11 mouse cellular contexts compared by ENCODE assay signal in the genomic region with DNA sequence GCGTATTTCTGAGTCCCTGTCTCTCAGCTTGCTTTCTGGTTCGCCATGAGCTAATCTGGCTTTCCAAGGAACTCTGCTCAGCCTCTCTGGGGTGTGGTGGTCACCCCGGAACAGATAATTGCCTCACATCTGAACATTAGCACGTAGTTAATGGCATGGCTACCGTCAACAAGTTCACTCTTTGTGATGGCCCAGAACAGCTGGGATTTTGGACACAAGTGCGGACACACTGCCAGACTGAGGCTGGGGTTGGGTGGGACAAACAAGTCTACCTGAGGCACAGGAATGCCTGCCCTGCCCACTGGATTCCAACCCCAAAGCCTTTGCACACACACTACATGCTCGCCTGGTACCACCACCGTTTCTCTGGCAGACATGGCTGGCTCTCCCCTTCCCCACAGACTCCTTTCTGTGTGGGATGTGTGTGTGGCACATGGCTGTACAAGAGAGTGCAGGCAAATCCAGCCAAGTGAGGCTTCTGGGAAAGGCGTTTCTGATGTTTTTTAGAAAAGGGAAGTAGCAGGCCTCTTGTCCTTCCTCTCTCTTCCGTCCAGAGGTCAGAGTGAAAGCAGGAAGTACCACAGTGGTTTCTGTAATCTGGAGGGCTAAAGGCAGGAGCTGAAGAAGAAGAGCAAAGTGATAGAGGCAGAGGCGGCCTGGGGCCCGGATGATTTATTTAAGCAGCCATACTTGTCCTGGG.
DNase-seq lines count a peak whose midpoint lies in the region; ATAC-seq and TF ChIP-seq lines count a peak whose summit lies in the region.
"Had no signal": no experiment of that assay in that cellular context is flagged by ENCODE, and none has a peak within 500 bp of the region (broad histone marks: within the 10 kb centered on the region; RNA-seq: fewer than 3 reads in every experiment).

No protein-coding gene starts in this region.

- 74% methylated on average over 12 of the region's 12 CpGs for WGBS in heart, embryonic 10.5 days
- 84% methylated on average over 12 of the region's 12 CpGs for WGBS in hindbrain, embryonic 10.5 days

- H3K4me2 ChIP-seq in CH12.LX (ENCODE audit: insufficient read depth, low read depth, poor library complexity, severe bottlenecking) = no peak overlapping the region
- H3K4me2 ChIP-seq: embryonic facial prominence, embryonic 15.5 days; limb, embryonic 15.5 days had no signal

- H3K4me1 ChIP-seq in heart, embryonic 10.5 days = peaks cover 15% of the 10 kb centered on the region
- H3K4me1 ChIP-seq in CH12.LX (ENCODE audit: control insufficient read depth in 1 of 2, insufficient read depth in 2 of 2) = peaks cover 27 to 70% of the 10 kb centered on the region in 2 experiments
- H3K4me1 ChIP-seq in hindbrain, embryonic 10.5 days (replicated peaks) = peaks cover 7% of the 10 kb centered on the region
- H3K4me1 ChIP-seq: embryonic facial prominence, embryonic 15.5 days; limb, embryonic 15.5 days had no signal

- no peak for TF ChIP-seq CTCF in CH12.LX (conservative IDR thresholded peaks at IDR 0.05 in 1 of 2, IDR thresholded peaks at IDR 0.05 in 1 of 2; ENCODE audit: low read depth in 2 of 2, low read length in 2 of 2)

- dilution Hi-C loops in CH12.LX (cut with MboI; ENCODE audit: extremely low pct_ligation_motif_present, extremely low pct_unique_long_range_greater_than_20kb, low sequenced_read_pairs) = no loop called here

- DNase-seq in heart, embryonic 10.5 days (ENCODE audit: low spot score) = no peak
- DNase-seq in heart, postnatal 25 days (ENCODE audit: low spot score) = no peak
- peak; percentile 86 for DNase-seq in CH12.LX (ENCODE audit: extremely low read depth)
- DNase-seq in left cerebral cortex, postnatal 36 days (ENCODE audit: low spot score in 2 of 2) = no peak
- no peak for DNase-seq in hindbrain, embryonic 10.5 days (ENCODE audit: low spot score)
- no peak for DNase-seq in Muller cell, postnatal 12 days (ENCODE audit: inconsistent ontology term)
- DNase-seq: cerebellum, adult 2 months had no signal

- TF ChIP-seq RAD21 in CH12.LX (IDR thresholded peaks at IDR 0.05; ENCODE audit: low read depth, low read length) = no peak

- intact Hi-C loops in heart, postnatal 25 days (cut with DNase I) = no loop called here
- intact Hi-C loops in left cerebral cortex, postnatal 36 days (cut with DNase I) = no loop called here

- ATAC-seq in hematopoietic stem cell, adult 5-6 weeks (replicated peaks in 1 of 2; ENCODE audit: insufficient read depth in 1 of 2, low FRiP score in 2 of 2, low TSS enrichment in 1 of 2, low read depth in 1 of 2, poor library complexity in 2 of 2, severe bottlenecking in 2 of 2) = peak; percentile 63 to 67
- peak; percentile 85 for ATAC-seq in megakaryocyte progenitor cell, adult 5-6 weeks (replicated peaks; ENCODE audit: poor library complexity)

- H3K9me3 ChIP-seq in heart, embryonic 10.5 days = no peaks in the 10 kb centered on the region
- H3K9me3 ChIP-seq in CH12.LX (replicated peaks; ENCODE audit: low read length) = no peaks in the 10 kb centered on the region
- no peaks in the 10 kb centered on the region for H3K9me3 ChIP-seq in hindbrain, embryonic 10.5 days
- H3K9me3 ChIP-seq: embryonic facial prominence, embryonic 15.5 days; limb, embryonic 15.5 days had no signal

- H3K79me2 ChIP-seq in CH12.LX (replicated peaks; ENCODE audit: control insufficient read depth, extremely low read depth, insufficient read depth, poor library complexity, severe bottlenecking) = no peaks in the 10 kb centered on the region

- H3K36me3 ChIP-seq in heart, embryonic 10.5 days = no peaks in the 10 kb centered on the region
- no peaks in the 10 kb centered on the region for H3K36me3 ChIP-seq in CH12.LX (replicated peaks in 1 of 2; ENCODE audit: control insufficient read depth in 1 of 2, insufficient read depth in 1 of 2, low read length in 1 of 2)
- H3K36me3 ChIP-seq in hindbrain, embryonic 10.5 days = no peaks in the 10 kb centered on the region
- H3K36me3 ChIP-seq: embryonic facial prominence, embryonic 15.5 days; limb, embryonic 15.5 days had no signal

- 0 out of 2 replicates have a peak overlapping the region, but pooled peaks have one; percentile 9 for H3K27ac ChIP-seq in heart, embryonic 10.5 days
- H3K27ac ChIP-seq in CH12.LX (ENCODE audit: insufficient read depth, low read depth) = peak overlapping the region; percentile 12; the same call in 1 of the 2 replicates
- no peak overlapping the region; the same call in 1 of the 2 replicates for H3K27ac ChIP-seq in hindbrain, embryonic 10.5 days
- H3K27ac ChIP-seq: embryonic facial prominence, embryonic 15.5 days; limb, embryonic 15.5 days had no signal

- no peak overlapping the region for H3K9ac ChIP-seq in CH12.LX (ENCODE audit: insufficient read depth, low read depth)
- H3K9ac ChIP-seq: embryonic facial prominence, embryonic 15.5 days; limb, embryonic 15.5 days had no signal

- H3K4me3 ChIP-seq in heart, embryonic 10.5 days = no peak overlapping the region
- no peak overlapping the region for H3K4me3 ChIP-seq in CH12.LX (replicated peaks in 1 of 3; ENCODE audit: low read depth in 2 of 3, low read length in 2 of 3, poor library complexity in 1 of 3)
- no peak overlapping the region for H3K4me3 ChIP-seq in hindbrain, embryonic 10.5 days
- H3K4me3 ChIP-seq: embryonic facial prominence, embryonic 15.5 days; limb, embryonic 15.5 days had no signal

- peaks cover 31% of the 10 kb centered on the region for H3K27me3 ChIP-seq in heart, embryonic 10.5 days (ENCODE audit: insufficient read depth, poor library complexity, severe bottlenecking)
- H3K27me3 ChIP-seq in CH12.LX (replicated peaks) = no peaks in the 10 kb centered on the region
- H3K27me3 ChIP-seq in hindbrain, embryonic 10.5 days (ENCODE audit: insufficient read depth, poor library complexity, severe bottlenecking) = peaks cover 18% of the 10 kb centered on the region
- H3K27me3 ChIP-seq: embryonic facial prominence, embryonic 15.5 days; limb, embryonic 15.5 days had no signal

- peak; percentile 53 for TF ChIP-seq POLR2A in CH12.LX (IDR thresholded peaks at IDR 0.05; ENCODE audit: low read depth, low read length)

- in situ Hi-C loops in CH12.LX (cut with MboI; ENCODE audit: low pct_ligation_motif_present, low pct_unique_long_range_greater_than_20kb, low sequenced_read_pairs) = loop anchor here (5.0 to 25.0 kb wide), 2 partner anchors 74 to 719 kb away; partner anchors contain the start of gene Sertad2

- peak; percentile 68 for TF ChIP-seq EP300 in CH12.LX (IDR thresholded peaks at IDR 0.05; ENCODE audit: low read length)

TF ChIP-seq in CH12.LX, 34 proteins besides CTCF, POLR2A, EP300 and RAD21:
- peak; percentile 81 for TF ChIP-seq IRF4 (IDR thresholded peaks at IDR 0.05; ENCODE audit: low read depth, low read length)
- TF ChIP-seq NELFE (IDR thresholded peaks at IDR 0.05; ENCODE audit: low read depth, low read length) = 0 out of 2 replicates have a peak, but pooled peaks have one; percentile 35
- peak; percentile 91 for TF ChIP-seq ELF1 (IDR thresholded peaks at IDR 0.05; ENCODE audit: low read depth, low read length)
- no peak for TF ChIP-seq USF1 (IDR thresholded peaks at IDR 0.05; ENCODE audit: low read depth, low read length)
- TF ChIP-seq ZKSCAN1 (IDR thresholded peaks at IDR 0.05; ENCODE audit: borderline replicate concordance, low read depth, low read length) = no peak
- 0 out of 2 replicates have a peak, but pooled peaks have one; percentile 12 for TF ChIP-seq ETS1 (conservative IDR thresholded peaks at IDR 0.05; ENCODE audit: low read depth, low read length)
- no peak for TF ChIP-seq MAFK (IDR thresholded peaks at IDR 0.05; ENCODE audit: insufficient replicate concordance, low read length)
- no peak for TF ChIP-seq JUN (IDR thresholded peaks at IDR 0.05; ENCODE audit: insufficient read depth, low read depth, low read length)
- TF ChIP-seq MEF2A (IDR thresholded peaks at IDR 0.05; ENCODE audit: borderline replicate concordance, low read depth, low read length) = peak; percentile 50
- TF ChIP-seq MYC (IDR thresholded peaks at IDR 0.05; ENCODE audit: low read depth, low read length) = peak; percentile 73; the same call in 1 of the 2 replicates
- TF ChIP-seq ZMIZ1 (IDR thresholded peaks at IDR 0.05; ENCODE audit: low read depth, low read length) = no peak
- TF ChIP-seq MAZ (IDR thresholded peaks at IDR 0.05; ENCODE audit: low read depth, low read length) = 0 out of 2 replicates have a peak, but pooled peaks have one; percentile 39
- peak; percentile 53; the same call in 1 of the 2 replicates for TF ChIP-seq TBP (conservative IDR thresholded peaks at IDR 0.05; ENCODE audit: low read depth, low read length)
- TF ChIP-seq HCFC1 (IDR thresholded peaks at IDR 0.05; ENCODE audit: low read depth, low read length) = peak; percentile 67
- 0 out of 2 replicates have a peak, but pooled peaks have one; percentile 52 for TF ChIP-seq TCF12 (IDR thresholded peaks at IDR 0.05; ENCODE audit: low read depth, low read length)
- 0 out of 2 replicates have a peak, but pooled peaks have one; percentile 26 for TF ChIP-seq MXI1 (IDR thresholded peaks at IDR 0.05; ENCODE audit: low read depth, low read length)
- TF ChIP-seq MAX (IDR thresholded peaks at IDR 0.05; ENCODE audit: low read length) = peak; percentile 72
